Mouse (Mus musculus): ENCODE measurements around the gene Nucb1. TPM values are rescaled to one million over a fixed set of nuclear protein-coding genes. Genes with fewer than 3 reads are reported as not detected.

Gene Nucb1
- polyA plus RNA-seq, 1 experiment: 171 TPM

DNA sequence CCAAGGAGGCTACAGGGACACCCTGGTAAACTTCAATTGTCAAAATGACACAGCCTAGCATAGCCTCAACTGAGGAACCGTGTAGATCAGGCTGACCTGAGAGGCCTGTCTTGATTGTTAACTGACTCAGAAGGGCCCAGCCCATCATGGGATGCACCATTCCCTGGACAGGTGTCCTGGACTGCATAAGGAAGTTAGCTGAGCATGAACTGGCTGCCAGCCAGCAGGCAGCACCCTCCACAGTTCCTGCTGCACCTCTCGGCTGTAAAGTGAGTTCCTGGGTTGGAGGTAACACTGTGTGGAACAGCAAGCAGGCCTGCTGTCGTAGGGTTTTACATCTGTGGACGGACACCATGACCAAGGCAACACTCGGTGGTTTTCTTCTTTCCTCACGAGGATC is 2.6 kb downstream of the Nucb1 start:
- no peak for DNase-seq (ENCODE audit: low read depth in 1 of 2, low spot score in 2 of 2)
- peaks cover 3% of the 10 kb centered on the region; the same call in 1 of the 2 replicates for H3K36me3 ChIP-seq (ENCODE audit: control insufficient read depth, insufficient read depth, low read length)
- H3K27me3 ChIP-seq (ENCODE audit: control insufficient read depth, insufficient read depth, low read length): no peaks in the 10 kb centered on the region
- WGBS: 89% methylated on average over 6 of the region's 6 CpGs
- peaks cover 5% of the 10 kb centered on the region; the same call in 1 of the 2 replicates for H3K4me1 ChIP-seq (ENCODE audit: control insufficient read depth, insufficient read depth, insufficient read length)
- H3K27ac ChIP-seq (ENCODE audit: insufficient read depth, low read length): no peak overlapping the region
- H3K4me3 ChIP-seq (ENCODE audit: extremely low read depth, insufficient read depth, insufficient read length): no peak overlapping the region
- no peak for TF ChIP-seq POLR2A (IDR thresholded peaks at IDR 0.05; ENCODE audit: low read depth, low read length)
- TF ChIP-seq CTCF (IDR thresholded peaks at IDR 0.05; ENCODE audit: extremely low read depth, insufficient read depth, insufficient read length, insufficient replicate concordance): no peak

DNA sequence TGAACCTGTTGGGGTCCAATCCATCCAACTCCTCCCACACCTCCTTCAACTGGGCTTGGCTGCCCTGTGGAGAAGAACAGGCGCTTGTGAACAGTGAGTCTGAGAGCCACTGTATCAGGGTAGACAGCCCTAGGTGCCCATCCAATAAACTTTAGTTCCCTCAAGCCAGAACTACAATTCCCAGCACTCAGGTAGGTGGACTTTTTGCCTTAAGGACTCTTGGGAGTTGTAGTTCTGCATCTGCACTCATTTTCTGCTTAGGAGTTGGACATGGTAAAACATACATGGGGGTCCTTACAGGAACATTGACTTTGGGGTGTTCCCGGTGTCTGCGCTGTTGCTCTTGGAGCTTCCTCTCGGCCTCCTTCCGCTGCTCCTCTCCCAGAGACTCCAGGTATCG is 11.8 kb downstream of the Nucb1 start:
- no peak for TF ChIP-seq CTCF (IDR thresholded peaks at IDR 0.05; ENCODE audit: extremely low read depth, insufficient read depth, insufficient read length, insufficient replicate concordance)
- TF ChIP-seq POLR2A (IDR thresholded peaks at IDR 0.05; ENCODE audit: low read depth, low read length): no peak
- Histone ChIP-seq H3K27ac (ENCODE audit: insufficient read depth, low read length) (no peak overlapping the region), H3K4me3 (ENCODE audit: extremely low read depth, insufficient read depth, insufficient read length) (no peak overlapping the region), H3K4me1 (ENCODE audit: control insufficient read depth, insufficient read depth, insufficient read length) (no peaks in the 10 kb centered on the region), H3K27me3 (ENCODE audit: control insufficient read depth, insufficient read depth, low read length) (no peaks in the 10 kb centered on the region), H3K36me3 (ENCODE audit: control insufficient read depth, insufficient read depth, low read length) (peaks cover 28% of the 10 kb centered on the region)
- 95% methylated on average over 6 of the region's 6 CpGs for WGBS
- DNase-seq (ENCODE audit: low read depth in 1 of 2, low spot score in 2 of 2): no peak

DNA sequence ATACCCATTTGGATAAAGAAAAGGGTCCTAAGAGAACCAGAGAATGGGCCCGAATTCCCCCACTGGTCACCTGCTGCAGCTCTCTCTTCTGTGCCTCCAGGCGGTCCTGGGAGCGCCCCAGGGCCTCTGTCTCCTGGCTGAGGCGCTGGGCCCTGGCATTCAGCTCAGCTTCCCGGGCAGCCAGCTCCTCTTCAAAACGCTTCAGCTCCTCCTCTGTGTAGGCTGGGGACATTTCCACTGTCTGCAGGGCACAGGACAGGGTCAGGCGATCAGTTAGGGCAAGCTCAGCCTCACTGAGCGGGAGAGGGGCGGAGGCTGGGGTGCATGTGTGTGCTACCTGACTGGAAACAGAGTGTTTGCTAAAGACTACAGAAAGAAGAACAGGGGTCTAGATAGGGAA is 15.7 kb downstream of the Nucb1 start:
- Histone ChIP-seq H3K27me3 (ENCODE audit: control insufficient read depth, insufficient read depth, low read length) (no peaks in the 10 kb centered on the region), H3K4me3 (ENCODE audit: extremely low read depth, insufficient read depth, insufficient read length) (no peak overlapping the region), H3K4me1 (ENCODE audit: control insufficient read depth, insufficient read depth, insufficient read length) (no peaks in the 10 kb centered on the region), H3K27ac (ENCODE audit: insufficient read depth, low read length) (no peak overlapping the region), H3K36me3 (ENCODE audit: control insufficient read depth, insufficient read depth, low read length) (peaks cover 23% of the 10 kb centered on the region)
- DNase-seq (ENCODE audit: low read depth in 1 of 2, low spot score in 2 of 2): no peak
- TF ChIP-seq CTCF (IDR thresholded peaks at IDR 0.05; ENCODE audit: extremely low read depth, insufficient read depth, insufficient read length, insufficient replicate concordance) (no peak), POLR2A (IDR thresholded peaks at IDR 0.05; ENCODE audit: low read depth, low read length) (no peak)
- 91% methylated on average over 9 of the region's 9 CpGs for WGBS

DNA sequence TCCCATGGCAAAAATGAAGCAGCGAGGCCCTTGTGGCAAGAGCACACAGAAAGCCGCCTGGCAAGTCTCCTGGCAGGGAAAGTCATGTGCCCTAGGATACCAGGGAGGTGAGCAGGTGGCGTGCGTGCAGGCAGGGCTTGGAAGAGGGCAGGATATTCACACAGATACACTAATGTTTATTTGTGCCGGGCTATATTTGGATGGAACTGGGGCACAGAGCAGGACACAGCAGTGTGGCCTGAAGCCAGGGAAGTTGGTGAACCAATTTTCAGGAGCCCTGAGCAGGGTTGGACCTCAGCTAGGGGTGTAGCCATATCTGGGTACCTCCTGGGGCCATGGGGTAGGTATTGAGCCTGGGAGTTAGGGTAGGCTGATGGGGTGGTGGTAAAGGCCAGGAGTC is 17.3 kb downstream of the Nucb1 start:
- Histone ChIP-seq H3K4me1 (ENCODE audit: control insufficient read depth, insufficient read depth, insufficient read length) (no peaks in the 10 kb centered on the region), H3K27me3 (ENCODE audit: control insufficient read depth, insufficient read depth, low read length) (no peaks in the 10 kb centered on the region), H3K36me3 (ENCODE audit: control insufficient read depth, insufficient read depth, low read length) (peaks cover 19% of the 10 kb centered on the region), H3K4me3 (ENCODE audit: extremely low read depth, insufficient read depth, insufficient read length) (no peak overlapping the region), H3K27ac (ENCODE audit: insufficient read depth, low read length) (no peak overlapping the region)
- 95% methylated on average over 5 of the region's 5 CpGs for WGBS
- no peak for DNase-seq (ENCODE audit: low read depth in 1 of 2, low spot score in 2 of 2)
- TF ChIP-seq CTCF (IDR thresholded peaks at IDR 0.05; ENCODE audit: extremely low read depth, insufficient read depth, insufficient read length, insufficient replicate concordance) (no peak), POLR2A (IDR thresholded peaks at IDR 0.05; ENCODE audit: low read depth, low read length) (no peak)

DNA sequence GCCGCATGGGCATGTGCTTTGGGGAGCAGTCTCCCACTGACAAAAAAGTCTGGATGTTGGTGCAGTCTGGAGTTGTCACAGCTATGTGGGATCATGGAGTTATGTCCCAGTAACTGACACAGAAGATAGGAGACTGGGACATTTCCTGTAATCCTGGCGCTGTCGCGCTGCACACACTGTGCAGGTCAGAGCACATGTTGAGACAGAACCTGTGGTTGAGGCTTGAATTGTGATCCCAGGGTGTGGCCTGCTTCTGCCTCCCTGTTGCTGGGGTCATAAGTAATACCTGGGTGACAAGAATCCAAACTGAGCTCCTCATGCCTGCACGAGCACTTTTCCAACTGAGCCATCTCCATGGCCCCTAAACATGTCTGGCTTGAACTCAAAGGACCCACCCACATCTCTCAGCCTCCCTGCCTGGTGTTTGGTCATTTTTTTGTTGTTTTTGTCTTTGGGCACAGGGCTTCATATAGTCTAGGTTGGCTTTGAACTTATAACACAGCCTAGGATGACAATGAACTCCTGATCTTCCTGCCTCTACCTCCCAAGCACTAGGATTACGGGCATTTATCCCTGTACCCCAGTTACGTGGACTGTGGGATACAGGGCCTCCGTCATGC is 17.9 kb downstream of the Nucb1 start:
- Histone ChIP-seq H3K4me3 (ENCODE audit: extremely low read depth, insufficient read depth, insufficient read length) (no peak overlapping the region), H3K27me3 (ENCODE audit: control insufficient read depth, insufficient read depth, low read length) (no peaks in the 10 kb centered on the region), H3K36me3 (ENCODE audit: control insufficient read depth, insufficient read depth, low read length) (peaks cover 18% of the 10 kb centered on the region), H3K27ac (ENCODE audit: insufficient read depth, low read length) (no peak overlapping the region), H3K4me1 (ENCODE audit: control insufficient read depth, insufficient read depth, insufficient read length) (no peaks in the 10 kb centered on the region)
- TF ChIP-seq CTCF (IDR thresholded peaks at IDR 0.05; ENCODE audit: extremely low read depth, insufficient read depth, insufficient read length, insufficient replicate concordance) (no peak), POLR2A (IDR thresholded peaks at IDR 0.05; ENCODE audit: low read depth, low read length) (no peak)
- WGBS: 95% methylated on average over 8 of the region's 8 CpGs
- no peak for DNase-seq (ENCODE audit: low read depth in 1 of 2, low spot score in 2 of 2)

DNA sequence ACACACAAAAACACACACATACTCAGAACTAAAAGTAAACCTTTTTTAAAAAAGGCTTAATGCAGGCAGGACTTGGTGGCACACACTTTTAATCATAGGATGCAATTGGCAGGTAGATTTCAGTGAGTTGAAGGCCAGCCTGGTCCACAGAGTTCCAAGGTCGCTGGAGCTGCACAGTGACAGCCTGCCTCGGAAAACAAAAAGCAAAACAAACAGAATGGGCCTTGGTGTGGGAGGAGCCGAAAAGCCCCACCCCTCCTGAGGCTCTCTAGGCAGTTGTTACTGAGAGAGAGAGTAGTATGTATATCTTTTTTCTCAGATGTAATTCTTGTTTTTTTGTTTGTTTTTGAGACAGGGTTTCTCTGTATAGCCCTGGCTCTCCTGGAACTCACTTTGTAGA is 18.9 kb downstream of the Nucb1 start:
- Histone ChIP-seq H3K4me1 (ENCODE audit: control insufficient read depth, insufficient read depth, insufficient read length) (no peaks in the 10 kb centered on the region), H3K36me3 (ENCODE audit: control insufficient read depth, insufficient read depth, low read length) (peaks cover 14% of the 10 kb centered on the region), H3K27ac (ENCODE audit: insufficient read depth, low read length) (no peak overlapping the region), H3K27me3 (ENCODE audit: control insufficient read depth, insufficient read depth, low read length) (no peaks in the 10 kb centered on the region), H3K4me3 (ENCODE audit: extremely low read depth, insufficient read depth, insufficient read length) (no peak overlapping the region)
- DNase-seq (ENCODE audit: low read depth in 1 of 2, low spot score in 2 of 2): no peak
- TF ChIP-seq POLR2A (IDR thresholded peaks at IDR 0.05; ENCODE audit: low read depth, low read length): no peak
- no peak for TF ChIP-seq CTCF (IDR thresholded peaks at IDR 0.05; ENCODE audit: extremely low read depth, insufficient read depth, insufficient read length, insufficient replicate concordance)
- 31% methylated on average over 3 of the region's 3 CpGs for WGBS

DNA sequence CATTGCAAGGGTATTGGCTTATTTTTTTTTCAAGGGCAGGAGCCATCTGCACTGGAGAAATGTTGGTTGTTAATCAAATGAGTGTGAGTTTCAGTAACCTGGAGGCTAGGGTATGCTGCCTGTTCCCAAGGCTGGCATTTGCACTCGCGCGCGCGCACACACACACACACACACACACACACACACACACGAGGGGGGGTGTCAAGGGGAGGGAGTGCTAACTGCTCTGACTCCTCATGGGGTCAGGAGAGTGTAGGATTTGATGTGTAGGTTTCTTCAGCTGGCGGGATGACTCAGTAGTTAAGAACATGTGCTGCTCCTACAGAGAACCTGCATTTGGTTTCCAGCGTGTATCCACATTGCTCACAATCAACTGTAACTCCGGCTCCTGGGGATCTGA is 19.4 kb downstream of the Nucb1 start:
- Histone ChIP-seq H3K27me3 (ENCODE audit: control insufficient read depth, insufficient read depth, low read length) (no peaks in the 10 kb centered on the region), H3K4me3 (ENCODE audit: extremely low read depth, insufficient read depth, insufficient read length) (no peak overlapping the region), H3K27ac (ENCODE audit: insufficient read depth, low read length) (no peak overlapping the region), H3K4me1 (ENCODE audit: control insufficient read depth, insufficient read depth, insufficient read length) (no peaks in the 10 kb centered on the region), H3K36me3 (ENCODE audit: control insufficient read depth, insufficient read depth, low read length) (peaks cover 12% of the 10 kb centered on the region)
- no peak for TF ChIP-seq CTCF (IDR thresholded peaks at IDR 0.05; ENCODE audit: extremely low read depth, insufficient read depth, insufficient read length, insufficient replicate concordance)
- no peak for TF ChIP-seq POLR2A (IDR thresholded peaks at IDR 0.05; ENCODE audit: low read depth, low read length)
- no peak for DNase-seq (ENCODE audit: low read depth in 1 of 2, low spot score in 2 of 2)
- WGBS: 71% methylated on average over 9 of the region's 9 CpGs

Measured in spleen, adult 2 months (tissue).